Mouse (Mus musculus) heart, embryonic 15.5 days (tissue): ENCODE measurements around the gene Olfr945. TPM values are rescaled to one million over a fixed set of nuclear protein-coding genes. Genes with fewer than 3 reads are reported as not detected.

Experiments used
- ATAC-seq: fragments of 200-750 bp; cut with Nextera tagmentation; replicated peaks from 2 replicates; pipeline ENCODE4 v1.8.0; 2017; ENCODE audit warnings: low read depth, moderate TSS enrichment; ENCODE audit not compliant: insufficient number of reproducible peaks, insufficient read depth, low FRiP score
- H3K27ac ChIP-seq: fragments of 300-500 bp; sonication (generic); 2 replicates; pipeline ENCODE4 v1.5.1; 2015; ENCODE audit warnings: mild to moderate bottlenecking, inconsistent platforms
- H3K27me3 ChIP-seq: fragments of 300-500 bp; sonication (generic); 2 replicates; pipeline ENCODE4 v1.6.1; 2015; ENCODE audit warnings: inconsistent platforms
- H3K36me3 ChIP-seq: fragments of 300-500 bp; sonication (generic); 2 replicates; pipeline ENCODE4 v1.6.1; 2015; ENCODE audit warnings: mild to moderate bottlenecking, inconsistent platforms
- H3K4me1 ChIP-seq: fragments of 300-500 bp; sonication (generic); replicated peaks from 2 replicates; pipeline ENCODE4 v1.6.1; 2015; ENCODE audit warnings: inconsistent platforms
- H3K4me2 ChIP-seq: fragments of 300-500 bp; sonication (generic); 2 replicates; pipeline ENCODE4 v1.6.1; 2015; ENCODE audit warnings: inconsistent platforms, mild to moderate bottlenecking, moderate library complexity
- H3K4me3 ChIP-seq: fragments of 300-500 bp; sonication (generic); 2 replicates; pipeline ENCODE4 v1.5.1; 2015; ENCODE audit warnings: mild to moderate bottlenecking, inconsistent platforms
- H3K9ac ChIP-seq: fragments of 300-500 bp; sonication (generic); 2 replicates; pipeline ENCODE4 v1.6.1; 2015; ENCODE audit warnings: mild to moderate bottlenecking, inconsistent platforms
- H3K9me3 ChIP-seq: fragments of 300-500 bp; sonication (generic); replicated peaks from 2 replicates; pipeline ENCODE4 v1.6.1; 2016; ENCODE audit warnings: inconsistent platforms
- WGBS: fragments of 180-500 bp; shearing (Covaris S2); methylation state at CpG from one replicate; pipeline ENCODE4 v1.1.7; 2015; ENCODE audit warnings: mixed read lengths; 5-methylcytosine and 5-hydroxymethylcytosine counted together
- polyA plus RNA-seq: library from polyadenylated mRNA; unstranded; fragments of >200 nt; fragmentation: Nextera tagmentation; extraction: Ambion mirVana; gene quantifications from 2 replicates; pipeline ENCODE4 v1.2.1, GENCODE M21; 2015

Olfr945 gene
- not detected in 2 replicates for polyA plus RNA-seq

- no peak within 1 kb of the TSS for H3K4me2 ChIP-seq
- no peaks in the 10 kb centered on the region for H3K27me3 ChIP-seq
- 73% methylated on average over 3 of the region's 3 CpGs for WGBS
- H3K9me3 ChIP-seq = no peaks in the 10 kb centered on the region
- ATAC-seq = no peak
- no peak within 1 kb of the TSS for H3K4me3 ChIP-seq
- no peaks in the 10 kb centered on the region for H3K4me1 ChIP-seq
- H3K27ac ChIP-seq = no peak within 1 kb of the TSS
- no peaks in the 10 kb centered on the region for H3K36me3 ChIP-seq
- no peak within 1 kb of the TSS for H3K9ac ChIP-seq
Measured at GRCm38 (mm10) chr9:39276718-39277117, at the start of gene Olfr945. Olfr945 (minus strand) TSS chr9:39276818.

DNA sequence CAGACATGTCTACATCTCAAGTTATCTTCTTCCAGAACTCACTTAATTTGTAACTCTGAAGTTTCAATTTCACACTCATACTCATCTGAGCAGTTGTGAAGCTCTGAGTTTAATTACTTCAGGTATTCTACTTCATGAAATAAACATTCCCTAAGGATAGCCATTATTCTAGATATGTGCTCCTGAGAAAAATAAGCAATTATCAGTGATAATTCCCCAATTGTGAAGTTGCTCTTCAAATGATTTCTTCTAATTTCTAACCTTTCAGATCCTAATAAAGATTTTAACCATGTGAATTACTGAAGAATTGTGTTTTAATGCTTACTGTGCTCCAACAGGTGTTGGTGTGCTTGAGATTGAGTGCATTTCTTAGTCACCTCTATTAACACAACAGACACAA, 49.3 kb upstream of the Olfr945 start, which contains the start of gene Olfr948:
Olfr948 (minus strand) TSS at position 101 of the 400 bp plus-strand sequence.
- no peak within 1 kb of the TSS for H3K9ac ChIP-seq
- H3K27ac ChIP-seq = no peak within 1 kb of the TSS
- H3K9me3 ChIP-seq = no peaks in the 10 kb centered on the region
- H3K4me3 ChIP-seq = no peak within 1 kb of the TSS
- H3K27me3 ChIP-seq = no peaks in the 10 kb centered on the region
- H3K4me1 ChIP-seq = no peaks in the 10 kb centered on the region
- no peak within 1 kb of the TSS for H3K4me2 ChIP-seq
- H3K36me3 ChIP-seq = no peaks in the 10 kb centered on the region
- no peak for ATAC-seq

GRCm38 (mm10) chr9:39287136-39287535, 10.5 kb upstream of the Olfr945 start:
- WGBS = 75% methylated on average over 2 of the region's 2 CpGs
- Histone ChIP-seq H3K27ac (no peak overlapping the region), H3K9ac (no peak overlapping the region), H3K9me3 (no peaks in the 10 kb centered on the region), H3K4me2 (no peak overlapping the region), H3K27me3 (no peaks in the 10 kb centered on the region), H3K4me3 (no peak overlapping the region), H3K36me3 (no peaks in the 10 kb centered on the region), H3K4me1 (no peaks in the 10 kb centered on the region)
- ATAC-seq = no peak

DNA sequence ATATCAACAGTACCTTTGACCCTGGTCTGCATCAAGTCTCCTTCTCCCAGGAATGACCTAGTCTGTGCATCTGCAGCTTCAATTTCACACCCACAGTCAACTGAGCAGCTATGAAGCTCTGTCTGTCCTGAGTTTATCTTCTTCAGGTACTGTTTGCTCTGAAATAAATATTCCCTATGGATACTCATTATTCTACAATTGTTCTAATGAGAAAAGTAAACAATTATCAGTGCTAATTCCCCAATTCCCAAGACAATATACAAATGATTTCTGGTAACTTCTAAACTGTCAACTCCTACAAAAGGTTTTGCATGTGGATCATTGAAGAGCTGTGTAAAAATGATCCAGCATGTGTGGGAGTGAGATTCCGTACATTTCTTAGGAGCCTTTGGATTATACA, 26.7 kb downstream of the Olfr945 start, which contains the start of gene Olfr1537:
Olfr1537 (minus strand) TSS at position 101 of the 400 bp plus-strand sequence.
- Histone ChIP-seq H3K4me1 (no peaks in the 10 kb centered on the region), H3K4me3 (no peak within 1 kb of the TSS), H3K9me3 (no peaks in the 10 kb centered on the region), H3K36me3 (no peaks in the 10 kb centered on the region), H3K27ac (no peak within 1 kb of the TSS), H3K4me2 (no peak within 1 kb of the TSS), H3K27me3 (no peaks in the 10 kb centered on the region), H3K9ac (no peak within 1 kb of the TSS)
- WGBS = 65% methylated on average over 1 of the region's 1 CpGs
- no peak for ATAC-seq

Other genes starting within 250 kb of the Olfr945 start
- not detected in 2 replicates for gene Olfr937, start 211.9 kb downstream of the Olfr945 start, polyA plus RNA-seq
- gene Olfr938, start 197.9 kb downstream of the Olfr945 start, polyA plus RNA-seq = not detected in 2 replicates
- not detected in 2 replicates for gene Olfr27, start 148.7 kb downstream of the Olfr945 start, polyA plus RNA-seq
- not detected in 2 replicates for gene Olfr943, start 110.5 kb downstream of the Olfr945 start, polyA plus RNA-seq
- gene Olfr944, start 74.9 kb downstream of the Olfr945 start, polyA plus RNA-seq = not detected in 2 replicates
- not detected in 2 replicates for gene Olfr1537, start 26.8 kb downstream of the Olfr945 start, polyA plus RNA-seq
- gene Olfr948, start 49.2 kb upstream of the Olfr945 start, polyA plus RNA-seq = not detected in 2 replicates
- gene Olfr951, start 110.6 kb upstream of the Olfr945 start, polyA plus RNA-seq = not detected in 2 replicates
- not detected in 2 replicates for gene Olfr952, start 150.3 kb upstream of the Olfr945 start, polyA plus RNA-seq
- gene Olfr954, start 179.9 kb upstream of the Olfr945 start, polyA plus RNA-seq = not detected in 2 replicates
- not detected in 2 replicates for gene Olfr955, start 195.1 kb upstream of the Olfr945 start, polyA plus RNA-seq
- not detected in 2 replicates for gene Olfr44, start 217.2 kb upstream of the Olfr945 start, polyA plus RNA-seq
- not detected in 2 replicates for gene Olfr957, start 239.0 kb upstream of the Olfr945 start, polyA plus RNA-seq